Mouse (Mus musculus): ENCODE data around the gene Vav3. TPM values are rescaled to one million over a fixed set of nuclear protein-coding genes. Genes with fewer than 3 reads are reported as not detected.

Gene Vav3
- 10 to 100 TPM; 14.1 to 16.2 TPM for total RNA-seq (2021)

DNA sequence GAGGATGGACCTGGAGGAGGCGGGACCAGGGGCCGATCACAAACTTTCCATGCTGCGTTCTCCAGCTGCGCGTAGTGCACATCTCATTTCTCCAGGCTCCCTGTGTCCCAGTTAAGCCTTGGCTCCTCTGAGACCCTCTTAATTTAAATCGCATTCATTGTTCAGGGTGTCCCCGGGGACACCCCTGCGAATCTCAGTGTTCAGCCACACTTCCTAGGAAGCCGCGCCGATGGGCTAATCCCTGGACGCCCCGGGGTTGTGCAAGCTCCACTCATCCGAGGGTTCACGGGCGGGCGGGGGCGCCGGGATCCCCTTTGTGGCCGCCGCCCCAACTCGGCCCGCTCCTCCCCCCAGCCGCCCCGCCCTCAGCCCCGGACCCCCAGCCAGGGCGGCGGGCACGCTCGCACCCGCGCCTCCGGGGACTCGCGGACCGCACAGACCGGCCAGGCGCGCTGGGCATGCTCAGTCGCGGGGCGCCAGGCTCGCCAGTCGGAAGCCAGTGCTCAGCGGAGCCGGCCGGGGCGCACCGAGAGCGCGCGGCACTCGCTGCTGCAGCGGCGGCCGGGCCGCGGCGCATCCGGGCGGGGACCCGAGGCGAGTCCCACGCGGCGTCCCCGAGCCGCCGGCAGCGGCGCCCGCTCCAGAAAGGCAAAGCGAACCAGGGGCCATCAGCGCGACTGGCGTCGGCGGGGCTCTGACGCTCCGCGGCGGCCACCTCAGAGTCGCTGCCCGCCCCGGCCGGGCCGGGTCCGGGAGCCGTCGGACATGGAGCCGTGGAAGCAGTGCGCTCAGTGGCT lies at the start of gene Vav3:
Gene Vav3, plus strand, starts transcription at position 380 of the 797 bp plus-strand sequence.
- peak; percentile 53 to 56 for DNase-seq

DNA sequence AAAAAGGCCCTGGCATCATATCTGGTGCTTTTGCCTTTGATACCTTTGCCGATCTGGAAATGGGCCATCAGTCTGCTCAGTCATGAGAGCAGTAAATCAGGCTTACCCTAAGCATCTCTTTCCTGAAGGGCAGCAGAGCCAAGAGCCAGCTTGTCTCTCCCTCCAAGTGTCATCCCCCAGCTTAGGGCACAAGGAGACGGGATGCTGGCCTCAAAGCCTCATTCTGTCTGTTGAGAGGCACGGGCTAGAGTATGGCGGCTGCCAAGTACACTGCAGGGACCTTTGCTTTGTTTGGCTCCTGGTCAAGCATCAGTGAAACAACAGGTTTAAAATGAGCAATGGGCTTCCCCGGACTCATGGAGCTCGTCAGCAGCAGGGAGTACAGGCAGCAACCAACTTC lies 41.6 kb upstream of the Vav3 start:
- DNase-seq: no peak

DNA sequence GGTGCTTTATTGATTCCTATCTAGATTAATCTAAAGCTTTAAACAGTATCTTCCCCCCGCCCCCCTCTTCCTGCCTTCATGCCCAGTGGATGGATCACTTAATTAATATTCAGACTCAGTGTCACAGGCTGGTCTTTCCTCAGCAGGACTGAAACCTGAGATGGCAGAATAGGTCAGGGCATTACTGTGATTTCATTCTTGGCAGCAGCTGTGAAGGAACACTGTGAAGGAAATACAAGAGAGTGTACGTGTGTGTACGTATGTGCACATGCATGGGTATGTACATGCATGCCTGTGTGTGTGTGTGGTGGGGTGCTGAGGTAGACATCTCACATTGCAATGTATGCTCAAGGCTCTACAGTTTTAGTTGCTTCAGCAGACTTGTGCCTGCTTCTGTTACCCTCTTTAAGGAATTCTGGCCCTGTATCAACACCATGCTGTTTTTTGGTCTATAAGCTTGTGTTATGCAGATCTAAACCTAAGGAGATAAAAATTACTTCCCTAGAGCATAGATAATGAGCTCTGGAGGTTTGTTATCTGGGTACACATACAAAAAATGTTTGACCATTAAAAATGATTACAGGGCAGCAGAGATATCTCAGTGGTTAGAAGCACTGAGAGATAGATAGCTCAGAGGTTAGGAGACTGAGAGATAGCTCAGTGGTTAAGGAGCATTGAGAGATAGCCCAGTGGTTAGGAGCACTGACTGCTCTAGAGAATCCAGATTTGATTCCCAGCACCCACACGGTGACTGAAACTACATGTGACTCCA lies 41.0 kb upstream of the Vav3 start:
- DNase-seq: no peak

DNA sequence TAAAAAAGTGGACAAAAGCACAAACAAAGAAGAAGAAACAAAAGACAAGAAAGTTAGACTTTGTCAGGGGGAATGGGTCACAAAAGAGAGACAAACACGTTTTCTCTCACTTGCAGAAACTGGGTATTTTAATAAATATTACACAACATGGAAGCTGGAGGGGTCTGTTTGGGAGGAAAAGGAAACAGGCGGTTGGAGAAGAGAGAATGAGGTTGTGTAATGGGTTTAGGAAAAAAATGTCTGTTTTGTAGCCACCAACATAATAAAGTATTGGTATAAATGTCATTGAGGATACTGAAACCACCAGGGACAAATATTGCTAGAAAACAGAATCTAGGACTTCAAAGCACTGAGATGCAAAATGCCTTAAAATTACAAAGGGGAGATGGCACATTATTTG lies 38.4 kb upstream of the Vav3 start:
- DNase-seq: no peak

DNA sequence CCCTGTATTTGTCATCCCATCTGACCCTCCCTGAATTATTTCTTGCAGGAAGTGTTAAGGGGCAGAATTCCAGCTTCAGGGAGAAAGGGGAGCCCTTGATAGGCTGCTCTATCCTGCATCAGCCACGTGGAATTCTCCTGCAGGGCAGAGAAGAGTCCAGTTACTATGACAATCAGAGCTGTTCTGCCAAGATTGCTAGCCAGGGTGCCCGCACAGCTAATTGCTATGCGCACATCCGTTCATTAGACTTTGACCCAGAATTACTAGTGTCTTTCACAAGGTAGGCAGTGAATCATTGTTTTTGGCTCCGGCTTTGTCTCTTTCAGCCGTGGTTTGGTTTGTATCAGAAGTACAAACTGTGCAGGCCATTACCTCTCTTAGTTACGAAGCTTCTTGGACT lies 33.0 kb upstream of the Vav3 start:
- peak; percentile 27 to 31 for DNase-seq

DNA sequence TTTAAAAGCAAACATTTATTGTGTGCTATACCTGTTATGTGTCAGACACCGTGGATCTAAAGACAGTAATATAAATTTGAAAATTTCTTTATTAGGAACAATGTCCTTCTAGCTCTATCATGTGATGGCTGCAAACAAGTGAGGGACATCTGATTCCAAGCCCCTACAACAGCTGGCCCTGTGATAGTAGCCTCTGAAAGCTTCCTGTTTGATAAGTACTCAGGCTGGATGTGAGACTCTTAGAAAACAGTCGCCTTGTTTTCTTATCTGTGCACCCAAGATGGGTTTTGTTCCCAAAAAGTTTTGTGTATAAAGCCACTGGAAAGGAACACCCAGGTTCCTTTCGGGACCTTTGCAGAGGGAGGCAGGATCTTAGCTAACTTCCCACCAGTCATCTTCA lies 32.0 kb upstream of the Vav3 start:
- DNase-seq: no peak

DNA sequence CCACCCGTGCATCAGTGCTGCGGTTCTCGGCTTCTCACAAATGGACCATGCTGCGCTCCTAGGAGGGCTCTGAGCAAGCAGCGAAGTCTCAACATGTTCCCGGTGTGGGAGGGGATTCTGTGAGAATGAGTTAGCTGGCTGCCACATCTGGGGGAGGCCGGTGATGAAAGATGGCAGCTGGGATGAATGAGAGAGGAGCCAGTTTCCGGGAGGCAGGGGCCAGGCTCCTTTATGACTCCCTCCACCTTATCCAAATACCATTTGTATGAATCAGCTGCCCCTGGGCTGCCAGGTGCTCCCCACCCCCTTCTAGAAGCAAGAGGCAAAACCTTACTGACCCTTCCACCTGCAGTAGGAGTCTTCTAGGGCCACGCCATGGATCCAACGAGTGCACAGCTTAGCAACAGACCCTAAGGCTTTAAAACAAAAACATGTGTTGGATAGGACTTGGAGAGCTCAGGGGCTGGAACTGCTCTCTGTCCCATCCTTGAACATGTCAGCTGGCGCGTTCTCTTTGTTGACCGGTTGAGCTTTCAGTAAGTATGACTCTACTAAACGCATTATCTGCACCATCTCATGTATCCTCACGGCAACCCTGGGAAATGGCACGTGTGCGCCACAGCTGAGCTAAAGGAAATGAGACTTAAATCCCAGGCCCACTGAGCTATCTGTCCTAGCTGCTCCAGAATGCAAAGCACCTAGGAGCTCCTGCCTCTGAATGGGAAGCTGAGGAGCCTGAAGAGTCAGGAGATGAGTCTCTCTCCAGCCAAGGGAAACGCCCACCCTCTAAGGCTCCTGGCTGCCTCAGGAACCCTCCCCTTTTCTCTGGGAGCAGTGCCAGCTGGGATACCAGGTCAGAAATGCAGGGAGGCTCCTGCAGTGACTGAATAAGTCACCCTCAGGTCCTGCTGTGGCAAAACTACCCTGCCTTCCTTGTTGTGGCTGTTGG lies 30.9 kb upstream of the Vav3 start:
- no peak for DNase-seq

DNA sequence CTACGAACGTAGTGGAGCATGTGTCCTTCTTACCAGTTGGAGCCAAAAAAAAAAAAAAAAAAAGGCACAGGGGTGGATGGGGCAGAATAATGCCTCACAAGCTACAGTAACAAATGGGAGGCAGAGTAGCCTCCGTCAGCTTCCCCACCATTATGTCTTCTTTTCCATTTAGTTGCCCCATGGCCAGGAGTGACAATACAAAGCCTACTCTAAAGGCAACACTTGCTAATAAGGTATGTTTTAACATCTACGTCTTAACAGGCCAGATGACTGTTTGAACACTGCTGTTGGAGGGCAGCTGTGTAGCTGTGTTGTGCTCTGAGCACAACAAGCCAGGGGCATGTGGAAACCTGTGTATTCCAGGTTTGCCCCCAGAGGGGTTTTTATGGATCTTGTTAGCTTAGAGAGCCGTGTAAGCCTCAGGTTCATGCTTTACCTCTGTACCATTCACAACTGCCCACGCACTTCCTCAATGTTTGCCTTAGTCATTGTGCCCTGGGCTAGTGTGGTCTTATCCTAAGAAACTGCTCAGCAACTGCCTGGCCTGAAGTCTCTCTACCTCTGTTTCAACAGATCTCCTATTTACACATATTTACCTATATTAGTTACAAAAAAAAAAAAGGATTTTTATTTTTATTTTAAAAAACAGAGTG lies 29.2 kb upstream of the Vav3 start:
- DNase-seq: no peak

DNA sequence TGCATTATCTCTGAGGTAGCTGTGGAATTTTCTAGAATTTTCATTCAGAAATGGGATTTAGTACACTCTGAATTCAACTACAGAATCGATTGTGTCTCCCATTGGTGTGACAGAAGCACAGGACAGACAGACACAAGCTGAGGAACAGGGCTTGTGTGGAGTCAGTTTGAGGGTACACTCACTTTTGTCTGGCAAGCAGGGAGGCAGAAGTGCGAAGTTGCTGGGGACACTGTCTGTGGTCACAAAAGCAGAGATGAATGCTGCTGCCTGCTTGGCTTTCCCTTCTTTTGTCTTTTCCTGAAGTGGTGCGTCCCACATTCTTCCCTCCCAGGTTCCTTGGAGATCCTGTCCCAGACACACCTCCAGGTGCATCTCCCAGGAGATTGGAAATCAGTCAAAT lies 28.6 kb upstream of the Vav3 start:
- no peak for DNase-seq

DNA sequence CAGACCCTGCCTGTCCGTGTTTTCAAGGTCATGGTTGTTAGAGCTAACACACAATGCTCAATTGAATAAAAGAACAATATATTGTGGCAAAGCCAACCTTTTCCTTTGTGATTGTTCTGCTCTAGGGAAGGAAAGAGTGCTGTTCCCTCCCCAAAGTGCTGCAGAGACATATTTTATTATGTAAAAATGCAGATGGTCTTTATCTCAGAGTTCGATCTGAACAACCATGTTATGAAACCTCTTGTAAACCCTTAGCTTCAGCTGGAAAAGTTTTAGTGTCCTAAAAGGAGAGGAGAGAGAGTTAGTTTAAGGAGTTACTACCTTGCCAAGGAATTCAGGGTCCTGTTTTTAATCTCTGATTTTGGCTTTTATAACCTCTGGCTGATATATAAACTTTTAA lies 27.0 kb upstream of the Vav3 start:
- DNase-seq: no peak

DNA sequence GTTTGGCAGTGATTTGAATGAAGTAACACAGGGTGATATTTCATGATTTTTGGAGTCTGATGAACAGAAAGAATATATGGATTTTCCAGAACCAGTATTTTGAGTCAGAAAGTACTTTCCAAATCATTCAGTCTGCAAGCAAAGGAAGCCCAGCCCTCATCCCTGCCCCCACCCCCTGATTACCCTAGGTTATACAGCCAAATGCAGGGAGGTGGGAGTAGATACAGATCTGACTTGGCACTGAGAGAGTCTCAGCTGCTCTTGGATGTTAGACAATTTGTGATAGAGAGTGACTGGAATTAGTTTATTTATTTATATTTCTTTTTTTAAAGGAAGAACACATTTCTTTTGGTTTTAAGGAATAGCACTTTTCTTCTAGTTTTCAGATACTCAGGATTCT lies 18.2 kb upstream of the Vav3 start:
- peak in 1 of 2 experiments; percentile 10 for DNase-seq

DNA sequence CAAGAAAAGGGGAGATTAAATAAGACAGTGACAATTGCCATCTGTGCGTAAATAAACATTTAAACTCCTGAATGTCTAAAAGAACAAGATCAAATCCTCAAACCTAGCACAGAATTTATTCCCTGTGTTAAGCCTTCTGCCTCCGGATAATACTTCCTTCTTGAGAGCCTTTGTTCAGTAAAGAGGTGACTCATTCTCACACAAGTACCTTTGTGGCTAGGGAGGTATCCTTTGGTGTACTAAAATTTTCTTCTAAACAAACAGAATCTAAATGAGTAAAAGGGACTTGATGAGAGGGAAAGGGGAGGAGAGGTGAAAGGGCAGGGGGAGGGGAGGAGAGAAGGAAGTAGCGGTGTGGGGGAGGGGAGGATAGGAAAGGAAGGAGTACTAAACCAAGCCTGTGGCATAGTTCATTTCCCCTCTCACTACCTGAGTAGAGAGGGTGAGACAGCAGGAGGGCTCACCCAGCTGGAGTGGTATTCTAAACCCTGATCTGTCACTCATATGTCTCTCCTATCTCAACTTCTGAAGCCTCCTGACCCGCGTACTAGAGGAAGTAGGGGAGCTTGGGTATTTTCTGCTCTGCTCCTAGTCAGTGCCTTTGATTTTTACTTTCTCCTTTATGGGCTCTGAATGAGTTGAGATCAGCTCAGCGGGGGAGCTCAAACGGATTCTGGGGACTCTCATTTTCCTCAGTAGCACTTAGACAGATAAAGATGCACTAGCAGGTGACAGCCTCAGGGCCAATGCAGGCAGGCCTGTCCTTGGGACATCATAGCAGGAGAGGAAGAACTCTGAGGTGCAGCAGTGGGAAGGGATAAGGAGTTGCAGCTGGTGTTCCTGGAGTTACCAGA lies 16.8 kb upstream of the Vav3 start:
- DNase-seq: no peak

DNA sequence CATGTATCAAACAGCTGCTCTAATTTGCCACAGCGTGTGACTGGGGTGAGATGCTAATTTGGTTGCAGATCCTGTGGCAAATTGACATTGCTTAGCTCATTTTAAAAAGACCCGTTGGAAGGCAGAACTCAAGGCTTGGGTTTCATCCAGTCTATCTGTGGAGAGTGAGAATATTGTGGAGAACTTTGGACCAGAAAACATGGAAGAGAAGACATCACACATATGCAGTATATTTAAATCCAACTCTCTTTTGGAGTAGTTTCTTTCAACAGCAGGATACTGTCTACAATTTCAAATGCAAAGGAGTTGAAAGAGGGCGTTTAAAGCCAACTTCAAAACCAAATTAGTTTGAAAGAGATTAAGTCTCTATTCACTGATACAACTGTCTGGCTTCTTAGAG lies 13.3 kb upstream of the Vav3 start:
- no peak for DNase-seq

DNA sequence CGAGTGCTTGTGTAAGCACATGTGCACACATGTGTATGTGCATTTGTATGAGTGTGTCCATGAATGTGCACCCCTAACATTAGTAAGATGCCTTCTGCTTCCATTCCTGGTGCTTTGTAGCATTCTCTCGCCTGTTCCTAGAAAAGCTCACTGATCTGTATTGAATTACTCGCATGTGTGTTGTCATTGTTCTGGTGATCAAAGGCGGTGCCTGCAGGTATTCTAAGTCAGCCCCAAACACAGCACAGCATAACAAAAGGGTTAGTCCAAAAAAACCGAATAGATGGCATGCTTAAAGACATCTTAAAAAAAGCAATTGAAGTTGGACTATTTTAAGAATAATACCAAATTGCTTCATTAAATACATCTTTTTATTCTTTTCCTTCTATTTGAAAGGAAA lies 7.7 kb upstream of the Vav3 start:
- no peak for DNase-seq

DNA sequence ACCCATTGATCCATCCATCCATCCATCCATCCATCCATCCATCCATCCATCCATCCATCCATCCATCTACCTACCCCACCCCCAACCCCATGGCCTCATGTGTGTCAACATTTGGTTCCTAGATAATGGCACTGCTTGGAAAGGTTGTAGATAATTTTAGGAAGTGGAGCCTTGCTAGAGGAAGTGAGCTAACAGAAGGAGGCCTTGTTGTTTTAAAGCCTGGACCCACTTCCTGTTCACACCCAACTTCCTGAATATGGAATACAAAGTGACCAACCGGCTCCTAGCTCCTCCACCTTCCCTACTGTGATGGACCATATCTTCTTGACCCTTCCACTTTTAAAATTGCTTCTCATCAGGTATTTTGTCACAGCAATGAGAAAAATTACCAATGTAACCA lies 5.0 kb upstream of the Vav3 start:
- no peak for DNase-seq

DNA sequence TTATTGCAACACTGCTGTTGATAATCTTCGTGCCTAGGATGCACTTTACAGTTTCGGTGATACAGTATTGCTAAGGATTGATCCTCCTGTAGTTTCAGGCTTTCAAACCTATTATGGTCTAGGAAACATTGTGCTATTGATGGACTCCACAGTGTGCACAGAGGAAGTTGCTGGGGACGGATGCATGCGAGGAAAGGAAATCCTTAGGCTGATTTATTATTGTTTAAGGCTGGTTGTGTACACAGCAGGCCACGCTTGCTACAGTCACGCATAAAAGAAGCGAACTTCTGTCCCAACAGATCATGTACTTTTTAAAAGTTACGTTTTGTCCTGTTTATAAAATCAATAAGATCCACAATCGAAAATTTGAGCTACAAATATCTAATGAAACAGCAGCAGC lies 1.2 kb upstream of the Vav3 start:
- no peak for DNase-seq

DNA sequence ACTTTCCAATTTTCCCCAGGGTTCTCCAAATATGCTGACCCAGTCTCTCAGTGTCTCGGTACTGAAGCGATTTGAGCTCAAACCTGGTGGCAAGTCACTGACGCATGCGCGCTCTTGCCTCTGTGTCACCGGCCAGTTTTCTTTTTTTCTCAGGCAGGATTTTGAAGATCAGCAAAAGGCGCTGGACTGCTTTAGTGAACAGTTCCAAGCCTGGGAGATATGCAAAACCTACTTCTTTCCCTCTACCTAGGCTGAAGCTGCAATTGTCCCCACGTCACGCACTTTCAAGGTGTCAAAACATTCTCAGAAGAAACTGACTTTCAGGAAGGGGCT lies 546 bp upstream of the Vav3 start:
- peak; percentile 23 to 34 for DNase-seq

DNA sequence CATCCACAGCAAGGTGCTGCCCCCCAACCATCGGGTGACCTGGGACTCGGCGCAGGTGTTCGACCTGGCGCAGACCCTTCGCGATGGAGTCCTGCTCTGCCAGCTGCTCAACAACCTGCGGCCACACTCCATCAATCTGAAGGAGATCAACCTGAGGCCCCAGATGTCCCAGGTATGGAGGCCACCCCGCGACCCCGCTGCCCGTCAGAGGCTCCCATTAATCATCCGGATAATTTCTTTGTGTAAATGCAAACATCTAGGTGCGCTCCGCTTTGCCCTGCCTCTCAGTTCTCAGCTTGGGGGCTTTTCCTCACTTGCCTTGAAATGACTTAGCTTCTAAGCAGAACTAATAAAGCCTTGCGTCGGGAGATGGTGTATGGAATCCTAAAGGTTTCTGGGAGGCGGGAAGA lies 623 bp downstream of the Vav3 start:
- DNase-seq: no peak

DNA sequence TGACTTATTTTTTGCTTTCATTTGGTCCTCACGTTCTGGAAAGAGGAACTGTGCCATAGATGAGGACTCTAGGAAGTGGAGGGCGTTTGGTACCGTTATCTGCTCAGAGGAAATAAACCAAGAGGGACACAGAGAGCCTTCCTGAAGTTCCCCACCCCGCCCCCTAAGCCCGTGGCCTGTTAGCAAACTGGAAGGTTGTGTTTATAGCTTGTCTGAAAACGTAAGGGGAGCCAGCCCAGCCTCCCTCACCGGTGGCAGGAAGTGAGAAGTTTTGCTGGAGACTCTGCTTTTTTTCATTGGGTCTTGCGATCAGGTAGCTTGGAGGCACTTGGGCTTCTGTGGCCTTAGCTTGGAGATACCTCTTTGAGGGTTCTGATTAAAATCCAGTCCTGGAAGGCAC lies 1.2 kb downstream of the Vav3 start:
- peak; percentile 7 to 8 for DNase-seq

DNA sequence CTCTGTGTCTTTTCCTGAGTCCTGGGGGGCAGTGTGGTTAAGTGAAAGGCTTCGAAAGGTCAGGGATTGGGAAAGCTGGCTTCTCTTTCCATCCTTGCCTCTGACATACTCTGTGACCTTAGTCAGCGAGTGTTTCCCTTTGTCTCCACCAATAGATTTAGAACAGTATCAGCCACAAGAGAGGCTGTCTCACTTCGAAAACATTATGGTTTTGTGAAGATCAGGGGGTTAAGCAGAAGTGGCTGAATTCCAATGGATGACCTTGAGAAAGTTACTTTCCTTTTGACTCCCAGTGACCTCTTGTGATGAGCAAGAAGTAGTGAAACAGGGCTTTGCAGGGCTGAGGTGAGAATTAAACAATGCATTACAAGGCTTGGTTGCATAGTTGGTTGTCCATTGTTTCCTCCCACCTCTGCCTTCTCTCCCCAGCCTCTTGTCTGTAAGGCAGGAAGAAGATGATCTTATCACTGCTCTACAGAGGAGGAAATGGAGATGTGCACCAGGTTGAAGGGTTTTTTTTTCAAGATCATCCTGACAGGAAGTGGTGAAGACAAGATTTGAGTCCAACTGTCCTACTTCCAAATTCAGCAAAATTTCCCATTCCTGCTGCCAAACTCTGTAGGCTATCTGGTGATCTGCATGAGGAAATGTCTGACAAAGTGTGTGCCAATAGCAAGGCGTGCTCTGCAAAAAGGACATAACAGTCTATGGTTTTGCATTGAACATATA lies 11.7 kb downstream of the Vav3 start:
- no peak for DNase-seq

DNA sequence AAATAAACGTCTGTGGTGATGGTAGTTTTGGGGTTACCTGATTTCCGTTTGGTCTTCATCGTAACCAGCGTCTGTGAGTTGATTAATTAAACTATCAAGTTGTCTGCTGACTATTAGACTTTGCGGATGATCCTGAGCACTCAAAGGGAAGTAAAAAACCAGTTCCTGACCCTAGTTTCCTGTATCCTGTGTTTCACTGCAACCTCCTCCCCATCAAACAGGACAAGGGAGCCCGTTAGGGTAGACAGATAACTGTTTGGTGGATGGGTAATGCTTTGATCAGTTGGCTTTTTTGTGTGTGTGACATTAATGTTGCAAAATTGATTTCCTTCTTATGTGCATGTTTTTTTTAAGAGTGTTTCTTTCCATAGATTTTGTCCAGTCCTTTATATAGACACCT lies 12.2 kb downstream of the Vav3 start:
- DNase-seq: no peak
